Mouse (Mus musculus) kidney, adult 2 months (tissue): Measurements from ENCODE around the gene Aftph. TPM values are rescaled to one million over a fixed set of nuclear protein-coding genes. Genes with fewer than 3 reads are reported as not detected.

Experiments
- DNase-seq: peaks from one replicate; pipeline ENCODE4 v3.0.0; 2021
- H3K27ac ChIP-seq: fragments of 200-500 bp; 2 replicates; pipeline ENCODE4 v1.5.1; 2012; ENCODE audit warnings: low read depth, low read length, control low read depth, inconsistent platforms; ENCODE audit not compliant: insufficient read depth
- H3K27me3 ChIP-seq: fragments of 200-500 bp; replicated peaks from 2 replicates; pipeline ENCODE4 v1.6.1; 2012; ENCODE audit warnings: mild to moderate bottlenecking, moderate library complexity, low read length, inconsistent platforms; ENCODE audit not compliant: control insufficient read depth, insufficient read depth
- H3K36me3 ChIP-seq: fragments of 200-500 bp; 2 replicates; pipeline ENCODE4 v1.6.1; 2012; ENCODE audit warnings: mild to moderate bottlenecking, moderate library complexity, low read length, inconsistent platforms; ENCODE audit not compliant: control insufficient read depth, insufficient read depth
- H3K4me1 ChIP-seq: fragments of 200-500 bp; 2 replicates; pipeline ENCODE4 v1.6.1; 2011; ENCODE audit warnings: low read length; ENCODE audit not compliant: control insufficient read depth, insufficient read depth
- H3K4me3 ChIP-seq: fragments of 200-500 bp; 2 replicates; pipeline ENCODE4 v1.5.1; 2011; ENCODE audit warnings: mild to moderate bottlenecking, low read depth, low read length, control low read depth; ENCODE audit not compliant: insufficient read depth
- CTCF ChIP-seq: fragments of 200-500 bp; conservative IDR thresholded peaks from 2 replicates; pipeline ENCODE4 v1.5.1; 2011; ENCODE audit warnings: low read depth, mild to moderate bottlenecking, control low read depth, low read length, moderate library complexity, mixed read lengths; ENCODE audit not compliant: insufficient read depth, insufficient read length
- POLR2A ChIP-seq: fragments of 200-500 bp; IDR thresholded peaks from one replicate; pipeline ENCODE4 v1.6.1; 2011; ENCODE audit warnings: low read depth, low read length, control low read depth
- WGBS: fragments of 180-500 bp; shearing (Covaris S2); methylation state at CpG from one replicate; pipeline ENCODE4 v1.1.7; 2018; 5-methylcytosine and 5-hydroxymethylcytosine counted together
- polyA plus RNA-seq: library from polyadenylated mRNA; depleted of rRNA; stranded (reverse); fragments of >200 nt; gene quantifications from 2 replicates; pipeline ENCODE4 v1.2.3, GENCODE M21; 2012

Aftph gene
- polyA plus RNA-seq, 1 experiment = 72.8 TPM

DNA sequence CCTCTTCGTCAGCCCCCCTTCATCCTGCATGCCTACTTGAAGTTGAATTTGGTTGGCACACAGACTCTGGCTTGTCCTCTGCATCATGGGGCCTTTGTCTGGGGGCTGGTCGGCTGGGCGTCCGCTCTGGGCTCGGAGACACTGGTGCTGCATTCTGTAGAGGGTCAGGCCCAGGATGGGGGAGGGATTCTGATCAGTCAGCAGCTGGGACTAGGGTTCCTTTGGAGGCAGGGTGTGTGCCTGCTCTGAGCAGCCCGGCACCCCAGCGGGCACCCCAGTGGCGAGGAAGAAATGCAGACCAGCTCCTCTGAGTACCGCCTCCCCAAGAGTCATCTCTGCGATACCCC lies 84.7 kb downstream of the Aftph start:
- WGBS = 78% methylated on average over 10 of the region's 10 CpGs
- no peak for DNase-seq

DNA sequence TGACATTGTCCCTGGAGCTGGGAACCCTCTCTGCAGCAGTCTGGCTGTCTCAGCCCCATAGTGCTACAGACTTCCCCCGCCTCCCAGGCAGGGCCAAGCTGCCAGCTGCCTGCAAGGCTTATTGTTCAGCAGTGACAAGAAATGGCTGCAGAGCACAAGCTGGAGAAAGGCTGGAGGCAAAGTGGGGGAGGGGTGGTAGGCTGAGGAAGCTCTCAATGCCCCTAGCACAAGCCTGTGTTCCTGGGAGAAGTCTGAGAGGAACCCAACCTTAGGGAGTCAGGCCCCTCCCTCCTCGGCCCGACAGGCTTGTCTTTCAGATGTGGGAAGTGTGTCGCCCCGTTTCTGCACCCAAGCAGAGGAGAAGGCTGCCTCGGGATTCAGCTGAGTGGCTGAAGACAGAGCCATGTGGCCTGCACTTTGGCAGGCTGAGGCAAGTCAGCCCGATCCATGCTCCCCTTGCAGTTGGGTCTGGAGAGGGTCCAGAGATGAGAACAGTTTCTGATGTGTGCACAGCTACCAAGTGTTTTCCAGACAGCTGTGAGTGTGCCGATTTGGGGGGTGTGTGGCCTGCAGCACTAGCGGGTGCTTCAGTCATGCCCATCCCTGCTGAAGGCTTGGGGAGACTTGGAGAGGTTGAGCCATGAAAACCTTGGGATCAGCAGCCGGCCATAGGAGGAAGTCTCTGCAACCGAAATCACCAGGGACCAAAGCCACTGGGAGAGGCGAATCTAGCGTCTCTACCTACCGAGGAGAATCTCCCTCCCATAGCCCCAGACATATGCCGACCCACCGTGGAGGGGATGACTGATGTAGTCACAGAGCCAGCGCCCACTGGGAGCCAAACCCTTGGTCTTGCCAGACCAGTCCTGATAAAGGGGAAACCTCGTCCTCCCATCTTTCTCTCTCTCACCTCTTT lies 85.3 kb downstream of the Aftph start:
- TF ChIP-seq POLR2A = no peak
- TF ChIP-seq CTCF = no peak
- H3K36me3 ChIP-seq = no peaks in the 10 kb centered on the region
- no peak for DNase-seq
- WGBS = 50% methylated on average over 18 of the region's 18 CpGs
- H3K27me3 ChIP-seq = no peaks in the 10 kb centered on the region
- no peak overlapping the region for H3K27ac ChIP-seq
- H3K4me3 ChIP-seq = no peak overlapping the region
- no peaks in the 10 kb centered on the region for H3K4me1 ChIP-seq

More for the DNA sequence above, 84.7 kb downstream of the Aftph start:
- H3K4me3 ChIP-seq = no peak overlapping the region
- H3K36me3 ChIP-seq = no peaks in the 10 kb centered on the region
- TF ChIP-seq POLR2A (no peak), CTCF (no peak)
- H3K27me3 ChIP-seq = no peaks in the 10 kb centered on the region
- H3K27ac ChIP-seq = no peak overlapping the region
- no peaks in the 10 kb centered on the region for H3K4me1 ChIP-seq

DNA sequence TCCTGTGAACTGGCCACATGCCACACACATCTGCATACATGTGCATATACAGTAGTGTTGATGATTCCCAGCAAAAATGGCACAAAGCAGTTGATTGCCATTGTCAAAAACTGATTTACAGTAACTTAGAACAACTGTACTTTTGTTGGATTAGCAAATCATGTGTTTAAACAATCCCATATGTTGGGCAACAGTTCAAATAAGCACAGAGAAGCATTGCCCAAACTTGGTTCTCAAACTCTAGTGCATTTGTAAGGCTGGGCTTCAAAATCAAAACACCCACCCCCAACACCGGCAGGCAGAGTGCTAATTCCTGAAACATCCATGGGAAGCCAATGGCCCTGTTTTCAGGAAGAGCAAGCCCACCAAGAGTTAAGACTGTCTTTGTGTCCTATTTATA lies 90.2 kb downstream of the Aftph start:
- Histone ChIP-seq H3K36me3 (no peaks in the 10 kb centered on the region; the same call in 1 of the 2 replicates), H3K27ac (no peak overlapping the region), H3K27me3 (no peaks in the 10 kb centered on the region), H3K4me3 (no peak overlapping the region), H3K4me1 (peaks cover 9% of the 10 kb centered on the region)
- no peak for TF ChIP-seq CTCF
- no peak for TF ChIP-seq POLR2A
- WGBS = 87% methylated on average over 1 of the region's 1 CpGs
- DNase-seq = no peak

DNA sequence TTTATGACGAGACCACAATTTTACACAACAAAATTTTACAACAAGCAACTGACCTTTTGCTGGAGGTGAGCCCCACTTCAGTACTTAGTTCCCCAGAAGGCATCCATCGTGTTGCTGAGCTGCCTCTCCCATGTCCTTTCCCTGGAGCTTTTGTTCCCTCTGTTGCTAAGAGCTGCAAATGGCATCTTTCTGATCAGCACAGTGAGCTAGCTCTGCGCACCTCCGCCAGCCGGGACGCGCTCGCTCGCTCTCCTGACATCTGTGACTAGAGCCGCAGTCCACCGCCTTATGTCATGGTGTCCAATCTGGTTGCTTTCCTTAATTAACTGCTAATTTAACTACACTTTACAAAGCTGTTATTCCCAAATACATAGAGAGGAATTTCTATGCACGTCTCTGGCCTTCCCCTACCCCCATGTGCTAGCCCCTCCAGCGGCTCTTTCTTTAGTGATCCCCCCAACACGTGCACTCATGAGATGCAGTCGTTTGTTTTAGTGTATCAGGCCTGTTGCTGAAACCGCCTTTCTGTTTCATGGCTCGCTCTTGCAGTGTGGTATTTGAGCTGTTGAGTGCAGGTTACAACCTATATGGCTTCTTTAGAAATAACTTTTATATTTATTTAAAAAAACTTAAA lies 91.3 kb downstream of the Aftph start:
- WGBS = 88% methylated on average over 17 of the region's 17 CpGs
- Histone ChIP-seq H3K4me3 (no peak overlapping the region), H3K27me3 (no peaks in the 10 kb centered on the region), H3K27ac (no peak overlapping the region), H3K36me3 (no peaks in the 10 kb centered on the region; the same call in 1 of the 2 replicates), H3K4me1 (peaks cover 11% of the 10 kb centered on the region)
- TF ChIP-seq POLR2A = no peak
- no peak for TF ChIP-seq CTCF
- no peak for DNase-seq

DNA sequence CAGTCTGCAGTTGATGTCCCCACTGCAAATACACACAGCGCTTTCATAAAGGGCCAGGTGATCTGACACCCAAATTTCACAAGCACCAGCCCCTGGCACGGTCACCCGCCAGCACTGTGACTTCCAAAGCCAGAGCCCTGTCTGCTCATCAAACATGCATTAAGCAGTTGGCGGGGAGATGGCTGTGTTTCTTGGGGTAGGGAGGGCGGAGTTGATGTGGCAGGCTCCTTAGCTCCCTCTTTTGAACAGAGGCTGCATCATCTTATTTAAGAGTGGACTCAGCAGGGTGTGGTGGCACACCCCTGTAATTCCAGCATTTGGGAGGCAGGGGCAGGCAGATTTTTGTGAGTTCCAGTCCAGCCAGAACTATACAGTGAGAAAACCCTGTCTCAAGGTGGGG lies 91.9 kb downstream of the Aftph start:
- 91% methylated on average over 5 of the region's 5 CpGs for WGBS
- no peak overlapping the region for H3K4me3 ChIP-seq
- no peak for TF ChIP-seq CTCF
- TF ChIP-seq POLR2A = no peak
- no peak overlapping the region for H3K27ac ChIP-seq
- peaks cover 14% of the 10 kb centered on the region for H3K4me1 ChIP-seq
- H3K36me3 ChIP-seq = no peaks in the 10 kb centered on the region; the same call in 1 of the 2 replicates
- DNase-seq = no peak
- H3K27me3 ChIP-seq = no peaks in the 10 kb centered on the region

DNA sequence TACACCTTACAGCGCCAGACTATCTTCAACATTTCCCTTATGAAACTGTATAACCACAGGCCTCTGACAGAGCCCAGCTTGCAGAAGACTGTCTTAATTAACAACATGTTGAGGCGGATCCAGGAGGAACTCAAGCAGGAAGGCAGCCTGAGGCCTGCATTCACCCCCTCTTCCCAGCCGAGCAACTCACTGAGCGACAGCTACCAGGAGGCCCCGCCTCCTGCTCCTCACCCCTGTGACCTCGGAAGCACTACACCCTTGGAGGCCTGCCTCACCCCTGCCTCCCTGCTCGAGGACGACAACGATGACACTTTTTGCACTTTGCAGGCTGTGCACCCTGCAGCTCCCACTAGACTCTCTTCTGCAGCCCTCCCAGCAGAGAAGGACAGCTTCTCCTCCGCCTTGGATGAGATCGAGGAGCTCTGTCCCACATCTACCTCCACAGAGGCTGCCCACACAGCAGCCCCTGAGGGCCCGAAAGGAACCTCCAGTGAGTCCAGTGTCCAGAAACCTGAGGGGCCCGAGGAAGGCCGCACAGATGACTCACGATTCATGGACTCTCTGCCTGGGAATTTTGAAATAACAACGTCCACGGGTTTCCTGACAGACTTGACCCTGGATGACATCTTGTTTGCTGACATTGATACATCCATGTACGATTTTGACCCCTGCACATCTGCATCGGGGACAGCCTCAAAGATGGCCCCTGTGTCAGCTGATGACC lies 93.3 kb downstream of the Aftph start:
- no peak for TF ChIP-seq POLR2A
- TF ChIP-seq CTCF = no peak
- WGBS = 38% methylated on average over 19 of the region's 19 CpGs
- peak; percentile 51 for DNase-seq
- Histone ChIP-seq H3K4me1 (peaks cover 22% of the 10 kb centered on the region), H3K4me3 (no peak overlapping the region), H3K27me3 (no peaks in the 10 kb centered on the region), H3K27ac (no peak overlapping the region), H3K36me3 (no peaks in the 10 kb centered on the region; the same call in 1 of the 2 replicates)

DNA sequence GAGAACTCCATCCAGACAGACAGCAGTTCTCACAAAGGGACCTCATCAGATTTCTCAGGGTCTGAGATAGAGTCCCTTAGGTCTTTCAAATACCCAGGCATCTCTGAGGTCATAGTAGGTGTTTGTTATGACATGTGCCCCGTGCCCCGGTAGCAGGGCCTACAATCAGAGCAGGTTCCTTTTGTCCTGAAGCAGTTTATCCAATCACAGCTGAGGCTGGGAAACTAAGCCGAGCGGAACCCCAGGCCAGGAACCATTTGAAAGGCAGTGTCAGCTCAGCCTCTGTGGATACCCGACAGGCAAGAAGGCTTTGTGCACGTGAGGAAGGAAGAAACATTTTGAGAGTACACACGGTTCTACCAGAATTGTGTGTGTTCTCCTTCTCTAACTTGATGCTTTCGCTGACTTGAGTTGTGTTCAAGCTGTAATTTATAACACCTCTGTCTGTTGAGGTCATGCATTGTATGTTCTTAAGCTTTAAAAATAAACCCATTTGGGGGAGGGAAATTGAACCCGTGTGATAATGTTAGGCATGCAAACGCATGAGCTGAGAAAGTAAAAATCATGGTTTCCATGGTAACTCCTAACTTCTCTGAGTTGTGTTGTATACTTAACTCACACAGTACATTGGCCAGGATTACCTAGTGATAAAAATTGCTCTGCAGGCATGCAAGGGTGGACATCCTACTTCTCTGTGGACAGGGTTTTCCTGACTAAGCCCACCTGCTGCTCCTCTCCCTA lies 94.2 kb downstream of the Aftph start:
- no peak for DNase-seq
- Histone ChIP-seq H3K27ac (peak overlapping the region; percentile 27; the same call in 1 of the 2 replicates), H3K4me3 (no peak overlapping the region), H3K27me3 (no peaks in the 10 kb centered on the region), H3K36me3 (no peaks in the 10 kb centered on the region; the same call in 1 of the 2 replicates), H3K4me1 (peaks cover 25% of the 10 kb centered on the region)
- TF ChIP-seq POLR2A (no peak), CTCF (no peak)
- 36% methylated on average over 10 of the region's 10 CpGs for WGBS
